Mouse (Mus musculus) thymus, adult 2 months (tissue): Measurements from ENCODE around the gene Rbms1.

Experiments
- CTCF ChIP-seq: fragments of 200-500 bp; IDR thresholded peaks from 2 replicates; pipeline ENCODE4 v1.5.1; 2012; ENCODE audit warnings: mild to moderate bottlenecking, control low read depth, low read length, moderate library complexity, borderline replicate concordance; ENCODE audit not compliant: control insufficient read depth, poor library complexity, insufficient read depth; ENCODE audit errors: extremely low read depth
- POLR2A ChIP-seq: fragments of 200-500 bp; IDR thresholded peaks from 2 replicates; pipeline ENCODE4 v1.6.1; 2012; ENCODE audit warnings: mild to moderate bottlenecking, low read length, control low read depth, moderate library complexity; ENCODE audit not compliant: control insufficient read depth, poor library complexity, insufficient read depth; ENCODE audit errors: extremely low read depth

- TF ChIP-seq CTCF = no peak
- TF ChIP-seq POLR2A = no peak
Measured at GRCm38 (mm10) chr2:60821635-60822034, 141.4 kb downstream of the Rbms1 start.
